Mouse (Mus musculus) lung, postnatal 0 days (tissue): Measurements from ENCODE around the gene Gm26620.

Source experiments
- CTCF ChIP-seq: IDR thresholded peaks from 2 replicates; pipeline ENCODE4 v1.5.1; 2016; ENCODE audit warnings: antibody characterized with exemption, mild to moderate bottlenecking
- EP300 ChIP-seq: IDR thresholded peaks from 2 replicates; pipeline ENCODE4 v1.6.1; 2016; ENCODE audit warnings: antibody characterized with exemption, mild to moderate bottlenecking, control low read depth

- TF ChIP-seq EP300, result no peak
- TF ChIP-seq CTCF, result no peak
Observed at GRCm38 (mm10) chr1:170864234-170864633, 20.6 kb upstream of the Gm26620 start.
